Mouse (Mus musculus) stomach, postnatal 0 days (tissue): ENCODE measurements around the gene 1700017B05Rik.

Experiments used
- CTCF ChIP-seq: IDR thresholded peaks from 2 replicates; pipeline ENCODE4 v1.5.1; 2016; ENCODE audit warnings: antibody characterized with exemption, low read depth, mild to moderate bottlenecking, moderate library complexity
- EP300 ChIP-seq: optimal IDR thresholded peaks from 2 replicates; pipeline ENCODE3; 2016; ENCODE audit warnings: antibody characterized with exemption

- no peak for TF ChIP-seq CTCF
- no peak for TF ChIP-seq EP300
Measured at GRCm38 (mm10) chr9:57232341-57232940, 30.0 kb downstream of the 1700017B05Rik start.
